Mouse (Mus musculus) heart, postnatal 10 days (tissue): ENCODE measurements around the gene Hist3h2a. TPM values are rescaled to one million over a fixed set of nuclear protein-coding genes. Genes with fewer than 3 reads are reported as not detected.

Experiments
- DNase-seq, 2 experiments: peaks; one replicate each; pipeline ENCODE4 v3.0.0; 2021
- intact Hi-C: fragments of 180-260 bp; cut with DNase I; formaldehyde crosslinking; loops from one replicate; pipeline ENCODE4 v1.15.1; 2025
- total RNA-seq, 2 experiments: library from RNA; stranded (reverse); gene quantifications; 2 replicates each; pipeline ENCODE4 v1.2.3; 2021

Gene Hist3h2a
- total RNA-seq = 10 to 100 TPM; 33.2 to 36.7 TPM

DNA sequence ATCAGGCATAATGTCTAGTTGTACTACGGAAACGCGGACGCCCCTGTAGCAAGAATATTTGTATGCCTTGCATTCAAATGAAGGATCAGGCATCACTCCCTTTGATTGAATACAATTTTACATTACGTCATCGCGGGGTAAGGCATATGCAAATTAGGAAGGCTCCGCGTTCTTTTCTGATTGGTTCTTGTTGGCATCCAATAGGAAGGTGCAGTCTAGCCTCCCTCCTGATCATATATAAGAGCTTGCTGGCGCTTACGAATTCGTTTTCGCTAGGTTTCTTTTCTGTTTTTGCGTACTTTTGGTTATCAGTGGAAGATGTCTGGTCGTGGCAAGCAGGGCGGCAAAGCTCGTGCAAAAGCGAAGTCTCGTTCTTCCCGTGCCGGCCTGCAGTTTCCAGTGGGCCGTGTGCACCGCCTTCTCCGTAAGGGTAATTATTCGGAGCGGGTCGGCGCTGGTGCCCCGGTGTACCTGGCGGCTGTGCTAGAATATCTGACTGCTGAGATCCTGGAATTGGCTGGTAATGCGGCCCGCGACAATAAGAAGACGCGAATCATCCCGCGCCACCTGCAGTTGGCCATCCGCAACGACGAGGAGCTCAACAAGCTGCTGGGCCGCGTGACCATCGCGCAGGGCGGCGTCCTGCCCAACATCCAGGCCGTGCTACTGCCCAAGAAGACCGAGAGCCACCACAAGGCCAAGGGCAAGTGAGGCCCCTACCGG lies at the start of gene Hist3h2a, which contains the start of gene Trim17:
Gene Hist3h2a (plus strand): TSS at position 266 of the 723 bp plus-strand sequence.
Gene Trim17 (plus strand): TSS at position 266 of the 723 bp plus-strand sequence.
- intact Hi-C loops = no loop called here

GRCm38 (mm10) chr11:58904838-58905237 lies 49.6 kb upstream of the Hist3h2a start:
- intact Hi-C loops = no loop called here

More for the DNA sequence above, at the start of gene Hist3h2a, which contains the start of gene Trim17:
- DNase-seq = peak; percentile 91 to 93

GRCm38 (mm10) chr11:58913776-58914175 lies 40.7 kb upstream of the Hist3h2a start:
- no peak for DNase-seq
- intact Hi-C loops = loop anchor here (10.0 kb wide), 1 partner anchor 509 kb away; no protein-coding TSS in a partner anchor

More at GRCm38 (mm10) chr11:58904838-58905237, 49.6 kb upstream of the Hist3h2a start:
- DNase-seq = peak; percentile 10 to 29

DNA sequence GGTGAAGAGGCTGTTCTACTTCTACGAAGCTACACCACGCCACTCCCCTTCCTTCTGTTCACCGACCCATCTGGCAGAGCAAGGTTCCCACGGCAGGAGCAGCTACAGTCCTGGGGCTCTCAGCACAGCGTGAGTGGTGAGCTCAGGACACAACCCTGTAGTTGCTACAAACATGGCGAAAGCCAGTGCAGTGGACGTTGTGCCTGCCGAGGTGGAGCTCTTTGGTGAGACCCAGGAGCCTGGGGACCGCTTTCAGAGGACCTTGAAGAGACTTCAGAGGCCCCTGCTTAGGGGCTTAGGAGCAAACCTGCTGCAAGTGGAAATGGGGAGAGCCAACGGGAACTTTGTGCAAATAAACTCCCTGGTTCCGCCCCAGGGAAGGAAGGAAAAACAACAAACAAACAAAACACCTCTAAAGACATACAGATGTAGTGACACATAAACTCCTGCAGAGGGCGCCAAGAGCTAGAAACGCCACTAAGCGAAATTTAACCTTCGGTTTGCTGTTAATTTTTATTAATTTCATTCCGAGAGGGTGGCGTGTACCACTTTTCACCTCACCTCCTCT lies 39.9 kb upstream of the Hist3h2a start:
- intact Hi-C loops = loop anchor here (10.0 kb wide), 1 partner anchor 510 kb away; no protein-coding TSS in a partner anchor
- peak; percentile 34 to 55 for DNase-seq

DNA sequence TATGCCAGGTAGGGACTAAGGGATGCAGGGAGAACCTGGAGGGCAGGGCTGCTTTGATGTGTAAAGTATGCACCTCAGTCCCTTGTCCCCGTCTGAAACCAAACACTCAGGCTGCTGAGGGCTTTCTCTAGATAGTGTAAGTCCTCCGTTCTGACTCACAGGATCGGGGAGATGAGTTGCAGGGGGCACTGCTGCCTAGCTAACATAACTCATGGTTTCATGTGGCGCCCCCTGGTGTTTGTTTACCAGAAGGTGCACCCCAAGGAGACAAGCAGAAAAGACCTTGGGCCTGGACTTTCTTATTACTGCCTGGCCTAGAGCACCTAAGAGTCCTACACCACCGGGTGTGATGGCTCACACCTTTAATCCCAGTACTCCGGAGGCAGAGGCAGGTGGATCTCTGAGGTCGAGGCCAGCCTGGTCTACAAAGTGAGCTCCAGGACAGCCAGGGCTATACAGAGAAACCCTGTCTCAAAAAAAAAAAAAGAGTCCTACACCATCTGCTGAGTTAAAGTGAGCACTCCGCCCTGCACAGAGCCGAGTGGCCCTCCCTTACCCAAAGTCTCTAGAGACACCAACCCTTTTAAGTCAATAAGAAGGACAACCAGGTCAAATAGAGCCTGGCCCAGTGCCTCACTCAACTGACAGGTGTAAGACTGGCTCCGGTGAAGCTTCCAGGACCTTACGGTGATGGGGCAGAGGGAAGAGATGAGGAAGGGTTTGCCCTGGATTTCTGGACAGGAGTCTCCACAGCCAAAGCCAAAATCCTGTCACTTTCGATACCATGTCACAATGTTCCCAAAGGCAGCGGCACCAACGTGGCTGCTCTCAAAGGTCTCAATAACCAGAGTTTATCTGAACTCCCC lies 37.4 kb upstream of the Hist3h2a start:
- peak; percentile 12 to 63 for DNase-seq
- intact Hi-C loops = loop anchor here (10.0 kb wide), 1 partner anchor 512 kb away; no protein-coding TSS in a partner anchor

DNA sequence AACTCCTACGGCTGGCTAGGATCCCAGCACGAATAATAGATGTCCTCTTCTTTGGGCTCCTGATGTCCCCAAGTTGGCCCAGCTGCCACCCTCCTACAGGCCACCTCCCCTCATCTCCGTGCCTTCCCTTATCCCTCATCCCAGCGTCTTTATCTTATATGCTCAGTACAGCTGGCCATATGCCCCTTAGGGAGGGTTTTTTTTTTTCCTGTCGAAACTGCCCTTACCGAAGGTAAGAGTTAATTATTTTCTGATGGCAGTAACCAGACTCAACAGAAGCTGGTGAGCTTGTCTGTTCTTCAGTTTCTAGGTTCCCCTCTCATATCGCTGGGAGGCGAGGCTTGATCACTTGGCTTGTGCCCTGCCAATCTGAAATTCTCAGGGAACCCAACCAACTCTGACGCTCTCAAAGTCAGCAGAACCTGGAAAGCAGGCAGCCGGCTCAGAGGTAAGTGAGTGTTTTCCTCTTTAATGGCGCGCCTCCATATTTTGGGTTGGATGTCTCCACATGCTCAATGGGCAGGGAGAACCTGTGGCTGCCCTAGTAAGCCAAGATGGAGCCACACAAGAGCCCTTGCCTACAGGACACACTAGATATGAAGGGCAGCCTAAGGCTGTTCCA lies 36.6 kb upstream of the Hist3h2a start, which contains the start of gene Btnl10:
Gene Btnl10 (plus strand): TSS at position 164 of the 622 bp plus-strand sequence.
- intact Hi-C loops = loop anchor here (10.0 kb wide), 1 partner anchor 513 kb away; no protein-coding TSS in a partner anchor
- DNase-seq = no peak

DNA sequence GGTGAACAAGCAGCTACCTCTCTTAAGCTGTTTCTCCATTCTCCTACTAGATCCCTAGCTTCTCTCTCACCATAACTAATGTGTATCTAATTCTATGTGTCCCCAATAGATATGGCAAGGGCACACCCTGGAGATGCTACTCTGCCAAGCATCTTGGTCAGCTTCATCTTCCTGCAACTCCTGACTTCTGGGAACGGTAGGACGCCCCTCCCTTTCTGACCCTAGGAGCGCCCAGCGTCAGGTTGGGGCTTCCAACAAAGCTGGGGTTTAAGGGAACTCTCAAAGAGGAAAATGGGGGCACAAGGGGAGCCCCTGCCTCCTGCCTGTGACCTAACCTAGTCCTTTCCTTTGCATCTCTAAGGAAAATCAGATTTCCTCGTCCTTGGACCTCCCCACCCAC lies 35.7 kb upstream of the Hist3h2a start:
- intact Hi-C loops = loop anchor here (10.0 kb wide), 1 partner anchor 514 kb away; no protein-coding TSS in a partner anchor
- DNase-seq = no peak

DNA sequence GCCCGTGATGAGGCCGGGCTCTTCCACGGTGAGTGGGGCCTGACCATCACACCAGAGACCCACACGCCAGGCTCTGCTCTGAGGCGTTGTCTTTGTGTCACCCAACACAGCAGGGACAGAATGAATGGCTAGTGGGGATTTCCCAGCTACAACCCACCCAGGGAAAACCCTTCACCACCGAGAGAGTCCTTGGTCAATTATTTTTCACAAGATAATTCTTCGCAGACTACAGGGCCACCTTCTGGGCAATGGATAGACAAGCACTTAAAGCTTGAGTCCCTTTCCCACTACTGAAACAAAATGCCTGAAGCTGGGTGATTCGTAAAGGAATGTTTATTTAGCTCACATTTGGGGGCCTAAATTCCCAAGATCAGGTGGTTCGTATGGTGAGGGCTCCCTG lies 32.1 kb upstream of the Hist3h2a start:
- no peak for DNase-seq

DNA sequence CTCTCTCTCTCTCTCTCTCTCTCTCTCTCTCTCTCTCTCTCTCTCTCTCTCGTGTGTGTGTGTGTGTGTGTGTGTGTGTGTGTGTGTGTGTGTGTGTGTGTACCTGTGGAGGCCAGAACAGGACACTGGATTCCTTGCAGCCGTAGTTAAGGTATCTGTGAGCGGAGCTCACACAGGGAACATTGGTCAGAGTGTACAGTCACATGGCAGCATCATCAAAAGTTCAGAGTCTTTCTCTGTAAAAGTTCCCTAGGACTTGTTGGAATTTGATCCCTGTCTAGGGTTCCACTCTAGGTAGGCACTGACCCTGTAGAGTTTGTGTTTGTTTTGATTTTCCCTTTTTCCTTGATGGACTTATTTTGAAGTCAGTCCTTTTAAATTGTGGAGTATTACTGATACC lies 27.8 kb upstream of the Hist3h2a start:
- intact Hi-C loops = loop anchor here (5.0 kb wide), 1 partner anchor 371 kb away; no protein-coding TSS in a partner anchor
- no peak for DNase-seq

More for the DNA sequence above, 32.1 kb upstream of the Hist3h2a start:
- intact Hi-C loops = no loop called here

- intact Hi-C loops = loop anchor here (5.0 kb wide), 1 partner anchor 370 kb away; no protein-coding TSS in a partner anchor
- no peak for DNase-seq
Observed at GRCm38 (mm10) chr11:58927053-58927452, 27.4 kb upstream of the Hist3h2a start.

- peak; percentile 57 to 78 for DNase-seq
Observed at GRCm38 (mm10) chr11:58927790-58928651, 26.5 kb upstream of the Hist3h2a start.

GRCm38 (mm10) chr11:58929055-58929454 lies 25.4 kb upstream of the Hist3h2a start:
- intact Hi-C loops = loop anchor here (5.0 kb wide), 1 partner anchor 368 kb away; no protein-coding TSS in a partner anchor

More at GRCm38 (mm10) chr11:58927790-58928651, 26.5 kb upstream of the Hist3h2a start:
- intact Hi-C loops = loop anchor here (5.0 kb wide), 1 partner anchor 369 kb away; no protein-coding TSS in a partner anchor

GRCm38 (mm10) chr11:58929641-58930040 lies 24.8 kb upstream of the Hist3h2a start:
- intact Hi-C loops = loop anchor here (5.0 kb wide), 1 partner anchor 368 kb away; no protein-coding TSS in a partner anchor
- DNase-seq = no peak

More at GRCm38 (mm10) chr11:58929055-58929454, 25.4 kb upstream of the Hist3h2a start:
- DNase-seq = no peak

DNA sequence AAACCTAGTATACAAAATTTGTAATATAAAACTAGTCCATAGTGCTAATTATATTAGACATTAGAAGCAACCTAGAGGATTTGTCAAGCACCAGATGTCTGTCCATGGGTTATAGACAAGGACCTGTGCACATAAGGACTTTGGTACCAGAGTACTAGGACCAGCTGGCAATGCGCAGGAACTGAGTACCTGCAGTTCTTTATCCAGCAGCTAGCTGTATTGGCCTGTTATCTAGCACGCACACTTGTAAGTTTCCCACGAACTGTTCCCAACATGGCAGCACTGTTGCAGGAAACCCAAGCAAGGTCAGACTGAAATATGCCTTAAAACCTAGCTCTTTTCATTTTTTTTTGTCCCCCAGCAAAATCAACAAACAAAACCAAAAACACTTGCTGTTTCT lies 24.2 kb upstream of the Hist3h2a start:
- DNase-seq = no peak
- intact Hi-C loops = no loop called here

GRCm38 (mm10) chr11:58931576-58931975 lies 22.9 kb upstream of the Hist3h2a start:
- intact Hi-C loops = no loop called here
- DNase-seq = no peak

- no peak for DNase-seq
- intact Hi-C loops = loop anchor here (2.0 kb wide), 1 partner anchor 15 kb away; no protein-coding TSS in a partner anchor
Observed at GRCm38 (mm10) chr11:58937909-58938308, 16.6 kb upstream of the Hist3h2a start.

- intact Hi-C loops = loop anchor here (2.0 kb wide), 1 partner anchor 14 kb away; no protein-coding TSS in a partner anchor
- peak; percentile 94 to 95 for DNase-seq
Observed at GRCm38 (mm10) chr11:58938322-58939087, 16.0 kb upstream of the Hist3h2a start, which contains the start of gene Rnf187. Rnf187 (minus strand) TSS chr11:58938916.

- intact Hi-C loops = loop anchor here (2.0 kb wide), 1 partner anchor 14 kb away; no protein-coding TSS in a partner anchor
- no peak for DNase-seq
Observed at GRCm38 (mm10) chr11:58939088-58939439, 15.4 kb upstream of the Hist3h2a start.
